Mouse (Mus musculus): ENCODE results near the gene Defb28. TPM values are rescaled to one million over a fixed set of nuclear protein-coding genes. Genes with fewer than 3 reads are reported as not detected.

Defb28 gene
- polyA plus RNA-seq, 1 experiment from 2014 or later = not detected

Other genes starting within 250 kb of the Defb28 start
- gene Tbc1d20, start 224.4 kb upstream of the Defb28 start, polyA plus RNA-seq (2016; fragmentation: Nextera tagmentation; extraction: Ambion mirVana) = 28.4 and 28.6 TPM in 2 replicates
- gene Rbck1, start 185.6 kb upstream of the Defb28 start, polyA plus RNA-seq (2016; fragmentation: Nextera tagmentation; extraction: Ambion mirVana) = 98.1 and 98.2 TPM in 2 replicates
- gene Trib3, start 174.2 kb upstream of the Defb28 start, polyA plus RNA-seq (2016; fragmentation: Nextera tagmentation; extraction: Ambion mirVana) = 2.3 and 3.1 TPM in 2 replicates
- gene Nrsn2, start 141.6 kb upstream of the Defb28 start, polyA plus RNA-seq (2016; fragmentation: Nextera tagmentation; extraction: Ambion mirVana) = 1.1 and 2.4 TPM in 2 replicates
- gene Sox12, start 120.2 kb upstream of the Defb28 start, polyA plus RNA-seq (2016; fragmentation: Nextera tagmentation; extraction: Ambion mirVana) = 9.3 and 9.5 TPM in 2 replicates
- gene Zcchc3, start 103.2 kb upstream of the Defb28 start, polyA plus RNA-seq (2016; fragmentation: Nextera tagmentation; extraction: Ambion mirVana) = 46.5 and 50.0 TPM in 2 replicates
- 0.76 and 1.0 TPM in 2 replicates for gene 6820408C15Rik, start 102.7 kb upstream of the Defb28 start, polyA plus RNA-seq (2016; fragmentation: Nextera tagmentation; extraction: Ambion mirVana)
- gene Defb23, start 53.6 kb upstream of the Defb28 start, polyA plus RNA-seq (2016; fragmentation: Nextera tagmentation; extraction: Ambion mirVana) = not detected in 2 replicates
- not detected in 2 replicates for gene Defb20, start 41.2 kb upstream of the Defb28 start, polyA plus RNA-seq (2016; fragmentation: Nextera tagmentation; extraction: Ambion mirVana)
- gene Defb22, start 28.1 kb upstream of the Defb28 start, polyA plus RNA-seq (2016; fragmentation: Nextera tagmentation; extraction: Ambion mirVana) = not detected in 2 replicates
- not detected in 2 replicates for gene Defb26, start 6.6 kb upstream of the Defb28 start, polyA plus RNA-seq (2016; fragmentation: Nextera tagmentation; extraction: Ambion mirVana)
- not detected in 2 replicates for gene Defb29, start 21.8 kb downstream of the Defb28 start, polyA plus RNA-seq (2016; fragmentation: Nextera tagmentation; extraction: Ambion mirVana)
- gene Gm17416, start 51.1 kb downstream of the Defb28 start, polyA plus RNA-seq (2016; fragmentation: Nextera tagmentation; extraction: Ambion mirVana) = not detected in 2 replicates
- gene Defb21, start 54.5 kb downstream of the Defb28 start, polyA plus RNA-seq (2016; fragmentation: Nextera tagmentation; extraction: Ambion mirVana) = not detected in 2 replicates
- not detected in 2 replicates for gene Defb19, start 62.1 kb downstream of the Defb28 start, polyA plus RNA-seq (2016; fragmentation: Nextera tagmentation; extraction: Ambion mirVana)
- not detected in 2 replicates for gene Defb45, start 81.1 kb downstream of the Defb28 start, polyA plus RNA-seq (2016; fragmentation: Nextera tagmentation; extraction: Ambion mirVana)
- not detected in 2 replicates for gene Defb36, start 86.1 kb downstream of the Defb28 start, polyA plus RNA-seq (2016; fragmentation: Nextera tagmentation; extraction: Ambion mirVana)
- not detected in 2 replicates for gene Defb25, start 104.8 kb downstream of the Defb28 start, polyA plus RNA-seq (2016; fragmentation: Nextera tagmentation; extraction: Ambion mirVana)
- gene Rem1, start 108.7 kb downstream of the Defb28 start, polyA plus RNA-seq (2016; fragmentation: Nextera tagmentation; extraction: Ambion mirVana) = 0.16 and 0.18 TPM in 2 replicates
- 90.7 and 93.2 TPM in 2 replicates for gene H13, start 151.2 kb downstream of the Defb28 start, polyA plus RNA-seq (2016; fragmentation: Nextera tagmentation; extraction: Ambion mirVana)
- gene Mcts2, start 168.8 kb downstream of the Defb28 start, polyA plus RNA-seq (2016; fragmentation: Nextera tagmentation; extraction: Ambion mirVana) = 39.1 and 40.3 TPM in 2 replicates
- 57.5 and 61.1 TPM in 2 replicates for gene Id1, start 218.0 kb downstream of the Defb28 start, polyA plus RNA-seq (2016; fragmentation: Nextera tagmentation; extraction: Ambion mirVana)
- gene Cox4i2, start 235.9 kb downstream of the Defb28 start, polyA plus RNA-seq (2016; fragmentation: Nextera tagmentation; extraction: Ambion mirVana) = 3.0 and 4.2 TPM in 2 replicates